Mouse (Mus musculus): Measurements from ENCODE around the gene Tubb5. TPM values are rescaled to one million over a fixed set of nuclear protein-coding genes. Genes with fewer than 3 reads are reported as not detected.

Tubb5 gene
- polyA plus RNA-seq, 1 experiment from 2014 or later, result 649 TPM

- no peak overlapping the region for H3K4me3 ChIP-seq (replicated peaks; ENCODE audit: low read length)
Measured at GRCm38 (mm10) chr17:35795656-35796055, 42.5 kb downstream of the Tubb5 start.

GRCm38 (mm10) chr17:35795099-35795498 is 43.0 kb downstream of the Tubb5 start:
- Histone ChIP-seq H3K4me3 (replicated peaks; ENCODE audit: low read length) (no peak overlapping the region), H3K9me3 (replicated peaks; ENCODE audit: control insufficient read depth, low read length) (no peaks in the 10 kb centered on the region), H3K4me1 (ENCODE audit: control insufficient read depth, insufficient read depth, low read length) (no peaks in the 10 kb centered on the region), H3K4me2 (ENCODE audit: low read depth, low read length) (no peak overlapping the region), H3K27me3 (ENCODE audit: control insufficient read depth, insufficient read depth, low read length) (no peaks in the 10 kb centered on the region), H3K27ac (ENCODE audit: low read length) (no peak overlapping the region), H3K9ac (ENCODE audit: low read length) (no peak overlapping the region), H3K36me3 (ENCODE audit: control insufficient read depth, insufficient read depth, low read length) (no peaks in the 10 kb centered on the region)
- ATAC-seq (ENCODE audit: insufficient read depth, low FRiP score), result no peak
- 27% methylated on average over 2 of the region's 2 CpGs for WGBS

More at GRCm38 (mm10) chr17:35795656-35796055, 42.5 kb downstream of the Tubb5 start:
- H3K9me3 ChIP-seq (replicated peaks; ENCODE audit: control insufficient read depth, low read length), result no peaks in the 10 kb centered on the region
- ATAC-seq (ENCODE audit: insufficient read depth, low FRiP score), result no peak
- H3K27me3 ChIP-seq (ENCODE audit: control insufficient read depth, insufficient read depth, low read length), result no peaks in the 10 kb centered on the region
- H3K27ac ChIP-seq (ENCODE audit: low read length), result no peak overlapping the region
- WGBS, result 70% methylated on average over 6 of the region's 6 CpGs
- H3K9ac ChIP-seq (ENCODE audit: low read length), result no peak overlapping the region
- H3K4me2 ChIP-seq (ENCODE audit: low read depth, low read length), result no peak overlapping the region
- H3K36me3 ChIP-seq (ENCODE audit: control insufficient read depth, insufficient read depth, low read length), result no peaks in the 10 kb centered on the region
- no peaks in the 10 kb centered on the region for H3K4me1 ChIP-seq (ENCODE audit: control insufficient read depth, insufficient read depth, low read length)

GRCm38 (mm10) chr17:35792837-35793236 is 45.3 kb downstream of the Tubb5 start:
- Histone ChIP-seq H3K4me1 (ENCODE audit: control insufficient read depth, insufficient read depth, low read length) (no peaks in the 10 kb centered on the region), H3K9ac (ENCODE audit: low read length) (no peak overlapping the region), H3K27ac (ENCODE audit: low read length) (no peak overlapping the region), H3K36me3 (ENCODE audit: control insufficient read depth, insufficient read depth, low read length) (no peaks in the 10 kb centered on the region), H3K4me3 (replicated peaks; ENCODE audit: low read length) (no peak overlapping the region), H3K4me2 (ENCODE audit: low read depth, low read length) (no peak overlapping the region), H3K27me3 (ENCODE audit: control insufficient read depth, insufficient read depth, low read length) (no peaks in the 10 kb centered on the region), H3K9me3 (replicated peaks; ENCODE audit: control insufficient read depth, low read length) (no peaks in the 10 kb centered on the region)
- ATAC-seq (ENCODE audit: insufficient read depth, low FRiP score), result no peak
- 59% methylated on average over 2 of the region's 2 CpGs for WGBS

DNA sequence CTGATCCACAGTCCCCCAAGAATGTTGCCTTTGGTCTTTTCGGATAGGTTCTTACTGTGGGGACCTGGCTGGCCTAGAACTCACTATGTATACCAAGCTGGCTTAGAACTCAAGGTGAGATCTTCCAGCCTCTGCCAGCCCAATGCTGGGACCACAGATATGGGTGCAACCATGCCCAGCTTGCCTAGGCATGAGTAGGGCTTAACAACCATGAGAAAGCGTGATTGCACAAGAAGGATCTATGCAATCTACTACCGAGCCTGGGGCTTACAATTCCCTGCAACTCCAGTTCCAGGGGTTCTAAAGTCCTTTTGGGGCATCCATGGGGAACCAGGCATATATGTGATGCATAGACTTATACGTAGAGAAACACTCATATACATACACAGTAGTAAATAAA is 47.2 kb downstream of the Tubb5 start:
- Histone ChIP-seq H3K9me3 (replicated peaks; ENCODE audit: control insufficient read depth, low read length) (no peaks in the 10 kb centered on the region), H3K27me3 (ENCODE audit: control insufficient read depth, insufficient read depth, low read length) (no peaks in the 10 kb centered on the region), H3K36me3 (ENCODE audit: control insufficient read depth, insufficient read depth, low read length) (no peaks in the 10 kb centered on the region), H3K4me1 (ENCODE audit: control insufficient read depth, insufficient read depth, low read length) (no peaks in the 10 kb centered on the region), H3K9ac (ENCODE audit: low read length) (no peak overlapping the region), H3K4me3 (replicated peaks; ENCODE audit: low read length) (no peak overlapping the region), H3K4me2 (ENCODE audit: low read depth, low read length) (no peak overlapping the region), H3K27ac (ENCODE audit: low read length) (no peak overlapping the region)
- 82% methylated on average over 4 of the region's 4 CpGs for WGBS
- no peak for ATAC-seq (ENCODE audit: insufficient read depth, low FRiP score)

GRCm38 (mm10) chr17:35788025-35788424 is 50.1 kb downstream of the Tubb5 start:
- H3K4me1 ChIP-seq (ENCODE audit: control insufficient read depth, insufficient read depth, low read length), result no peaks in the 10 kb centered on the region
- H3K4me3 ChIP-seq (replicated peaks; ENCODE audit: low read length), result no peak overlapping the region
- H3K4me2 ChIP-seq (ENCODE audit: low read depth, low read length), result no peak overlapping the region
- H3K27ac ChIP-seq (ENCODE audit: low read length), result no peak overlapping the region
- H3K36me3 ChIP-seq (ENCODE audit: control insufficient read depth, insufficient read depth, low read length), result no peaks in the 10 kb centered on the region
- no peaks in the 10 kb centered on the region for H3K27me3 ChIP-seq (ENCODE audit: control insufficient read depth, insufficient read depth, low read length)
- ATAC-seq (ENCODE audit: insufficient read depth, low FRiP score), result no peak
- no peaks in the 10 kb centered on the region for H3K9me3 ChIP-seq (replicated peaks; ENCODE audit: control insufficient read depth, low read length)
- 70% methylated on average over 3 of the region's 3 CpGs for WGBS
- H3K9ac ChIP-seq (ENCODE audit: low read length), result no peak overlapping the region

DNA sequence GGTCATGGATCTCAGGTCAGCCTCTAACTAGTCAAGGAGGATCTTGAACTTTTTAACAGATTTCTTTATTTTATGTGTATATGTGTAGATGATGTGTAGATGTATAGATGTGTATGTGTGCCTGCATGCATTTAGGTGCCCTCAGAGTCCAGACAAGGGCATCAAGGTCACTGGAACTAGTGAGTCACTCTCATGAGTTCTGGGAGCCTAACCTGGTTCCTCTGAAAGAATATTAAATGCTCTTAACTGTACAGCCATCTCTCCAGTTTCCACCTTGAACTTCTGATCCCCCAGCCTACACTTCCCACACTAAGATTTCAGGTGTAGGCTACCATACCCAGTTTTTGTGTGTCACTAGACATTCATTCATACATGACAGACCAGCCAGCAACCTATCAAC is 50.6 kb downstream of the Tubb5 start:
- H3K4me2 ChIP-seq (ENCODE audit: low read depth, low read length), result no peak overlapping the region
- no peaks in the 10 kb centered on the region for H3K9me3 ChIP-seq (replicated peaks; ENCODE audit: control insufficient read depth, low read length)
- no peak overlapping the region for H3K9ac ChIP-seq (ENCODE audit: low read length)
- no peak overlapping the region for H3K27ac ChIP-seq (ENCODE audit: low read length)
- no peaks in the 10 kb centered on the region for H3K4me1 ChIP-seq (ENCODE audit: control insufficient read depth, insufficient read depth, low read length)
- H3K36me3 ChIP-seq (ENCODE audit: control insufficient read depth, insufficient read depth, low read length), result no peaks in the 10 kb centered on the region
- no peaks in the 10 kb centered on the region for H3K27me3 ChIP-seq (ENCODE audit: control insufficient read depth, insufficient read depth, low read length)
- no peak overlapping the region for H3K4me3 ChIP-seq (replicated peaks; ENCODE audit: low read length)
- no peak for ATAC-seq (ENCODE audit: insufficient read depth, low FRiP score)

GRCm38 (mm10) chr17:35785140-35785539 is 53.0 kb downstream of the Tubb5 start:
- WGBS, result 80% methylated on average over 4 of the region's 4 CpGs
- H3K27ac ChIP-seq (ENCODE audit: low read length), result no peak overlapping the region
- ATAC-seq (ENCODE audit: insufficient read depth, low FRiP score), result no peak
- no peaks in the 10 kb centered on the region for H3K27me3 ChIP-seq (ENCODE audit: control insufficient read depth, insufficient read depth, low read length)
- H3K9ac ChIP-seq (ENCODE audit: low read length), result no peak overlapping the region
- H3K4me2 ChIP-seq (ENCODE audit: low read depth, low read length), result no peak overlapping the region
- no peaks in the 10 kb centered on the region for H3K9me3 ChIP-seq (replicated peaks; ENCODE audit: control insufficient read depth, low read length)
- H3K4me3 ChIP-seq (replicated peaks; ENCODE audit: low read length), result no peak overlapping the region
- no peaks in the 10 kb centered on the region for H3K4me1 ChIP-seq (ENCODE audit: control insufficient read depth, insufficient read depth, low read length)
- H3K36me3 ChIP-seq (ENCODE audit: control insufficient read depth, insufficient read depth, low read length), result no peaks in the 10 kb centered on the region

DNA sequence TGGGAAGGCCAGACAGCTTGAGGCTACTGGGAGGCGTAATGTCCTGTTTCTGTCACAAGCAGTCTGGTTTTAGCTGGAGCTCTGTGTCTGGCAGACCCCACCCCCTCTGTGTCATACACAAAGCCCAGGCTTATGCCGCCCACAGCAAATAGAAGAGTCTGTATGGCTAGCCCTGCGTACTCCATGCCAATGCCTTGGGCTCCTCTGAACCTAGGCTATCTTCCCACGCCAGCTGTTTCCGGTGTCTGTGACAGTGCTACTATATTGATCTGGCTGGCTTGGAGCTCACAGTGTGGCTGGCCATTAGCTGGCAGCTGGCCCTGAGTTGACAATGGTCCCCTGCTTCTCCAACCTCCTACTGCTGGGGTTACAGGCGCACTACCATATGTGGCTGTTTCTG is 54.2 kb downstream of the Tubb5 start:
- ATAC-seq (ENCODE audit: insufficient read depth, low FRiP score), result no peak

More for the DNA sequence above, 54.2 kb downstream of the Tubb5 start:
- Histone ChIP-seq H3K27me3 (ENCODE audit: control insufficient read depth, insufficient read depth, low read length) (no peaks in the 10 kb centered on the region), H3K9ac (ENCODE audit: low read length) (no peak overlapping the region), H3K4me3 (replicated peaks; ENCODE audit: low read length) (no peak overlapping the region), H3K4me1 (ENCODE audit: control insufficient read depth, insufficient read depth, low read length) (0 out of 2 replicates have a peak, but pooled peaks cover 6% of the 10 kb centered on the region), H3K4me2 (ENCODE audit: low read depth, low read length) (no peak overlapping the region), H3K36me3 (ENCODE audit: control insufficient read depth, insufficient read depth, low read length) (no peaks in the 10 kb centered on the region), H3K9me3 (replicated peaks; ENCODE audit: control insufficient read depth, low read length) (no peaks in the 10 kb centered on the region), H3K27ac (ENCODE audit: low read length) (no peak overlapping the region)
- WGBS, result 70% methylated on average over 6 of the region's 6 CpGs
